Mouse (Mus musculus) lung, adult 2 months (tissue): Measurements from ENCODE around the gene Usf2.

ENCODE experiments used
- CTCF ChIP-seq: fragments of 200-500 bp; IDR thresholded peaks from 2 replicates; pipeline ENCODE4 v1.5.1; 2011; ENCODE audit warnings: mild to moderate bottlenecking, low read length, control low read depth; ENCODE audit not compliant: insufficient read depth
- POLR2A ChIP-seq: fragments of 200-500 bp; IDR thresholded peaks from 2 replicates; pipeline ENCODE4 v1.6.1; 2011; ENCODE audit warnings: low read depth, mild to moderate bottlenecking, control low read depth, low read length, borderline replicate concordance; ENCODE audit errors: extremely low read depth

DNA sequence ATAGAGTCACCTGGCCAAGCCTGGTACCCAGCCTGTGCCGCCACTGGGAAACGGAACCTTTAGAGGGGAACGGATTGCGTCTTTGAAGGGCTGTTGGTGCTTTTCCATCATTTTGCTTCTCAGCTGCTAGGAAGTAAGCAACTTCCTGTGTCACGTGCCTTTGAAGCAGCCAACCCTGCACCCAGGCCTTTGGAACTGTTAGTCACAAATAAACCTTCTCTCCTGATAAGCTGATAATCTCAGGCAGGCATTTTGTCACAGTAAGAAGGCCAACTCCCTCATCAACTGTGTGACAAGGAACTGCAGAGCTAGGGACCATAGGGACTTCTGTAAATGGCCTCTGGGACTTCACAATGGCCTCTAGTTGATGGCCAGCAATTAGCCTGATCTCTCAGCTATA lies 35.5 kb upstream of the Usf2 start:
- no peak for TF ChIP-seq CTCF
- TF ChIP-seq POLR2A = no peak
